Mouse (Mus musculus): ENCODE measurements around the gene Etnppl.

The Etnppl gene

GRCm38 (mm10) chr3:130617439-130617898 lies at the start of gene Etnppl:
Gene Etnppl, plus strand, starts transcription at chr3:130617448.
- DNase-seq (ENCODE audit: low read depth, low spot score) = no peak

- DNase-seq (ENCODE audit: low read depth, low spot score) = no peak
Observed at GRCm38 (mm10) chr3:130568331-130569095, 48.7 kb upstream of the Etnppl start.

- DNase-seq (ENCODE audit: low read depth, low spot score) = no peak
Observed at GRCm38 (mm10) chr3:130573243-130573642, 44.0 kb upstream of the Etnppl start.

- peak; percentile 47 for DNase-seq (ENCODE audit: low read depth, low spot score)
Observed at GRCm38 (mm10) chr3:130574652-130575051, 42.6 kb upstream of the Etnppl start.

- peak; percentile 33 for DNase-seq (ENCODE audit: low read depth, low spot score)
Observed at GRCm38 (mm10) chr3:130576683-130577082, 40.6 kb upstream of the Etnppl start.

- no peak for DNase-seq (ENCODE audit: low read depth, low spot score)
Observed at GRCm38 (mm10) chr3:130579501-130579900, 37.7 kb upstream of the Etnppl start.

- DNase-seq (ENCODE audit: low read depth, low spot score) = no peak
Observed at GRCm38 (mm10) chr3:130581577-130581976, 35.7 kb upstream of the Etnppl start.

GRCm38 (mm10) chr3:130582903-130583664 lies 34.2 kb upstream of the Etnppl start:
- no peak for DNase-seq (ENCODE audit: low read depth, low spot score)

GRCm38 (mm10) chr3:130584007-130584406 lies 33.2 kb upstream of the Etnppl start:
- DNase-seq (ENCODE audit: low read depth, low spot score) = no peak

GRCm38 (mm10) chr3:130595050-130595449 lies 22.2 kb upstream of the Etnppl start:
- no peak for DNase-seq (ENCODE audit: low read depth, low spot score)

GRCm38 (mm10) chr3:130601491-130601890 lies 15.8 kb upstream of the Etnppl start:
- DNase-seq (ENCODE audit: low read depth, low spot score) = no peak

GRCm38 (mm10) chr3:130607924-130608323 lies 9.3 kb upstream of the Etnppl start:
- DNase-seq (ENCODE audit: low read depth, low spot score) = no peak

GRCm38 (mm10) chr3:130614444-130614843 lies 2.8 kb upstream of the Etnppl start:
- no peak for DNase-seq (ENCODE audit: low read depth, low spot score)

GRCm38 (mm10) chr3:130615625-130616024 lies 1.6 kb upstream of the Etnppl start:
- DNase-seq (ENCODE audit: low read depth, low spot score) = no peak

GRCm38 (mm10) chr3:130620517-130621146 lies 3.4 kb downstream of the Etnppl start:
- no peak for DNase-seq (ENCODE audit: low read depth, low spot score)

- peak; percentile 13 for DNase-seq (ENCODE audit: low read depth, low spot score)
Observed at GRCm38 (mm10) chr3:130628358-130628757, 11.1 kb downstream of the Etnppl start.

- no peak for DNase-seq (ENCODE audit: low read depth, low spot score)
Observed at GRCm38 (mm10) chr3:130633859-130634258, 16.6 kb downstream of the Etnppl start.

- DNase-seq (ENCODE audit: low read depth, low spot score) = no peak
Observed at GRCm38 (mm10) chr3:130646110-130646810, 29.0 kb downstream of the Etnppl start.

GRCm38 (mm10) chr3:130649569-130649968 lies 32.3 kb downstream of the Etnppl start:
- no peak for DNase-seq (ENCODE audit: low read depth, low spot score)

- no peak for DNase-seq (ENCODE audit: low read depth, low spot score)
Observed at GRCm38 (mm10) chr3:130660619-130661018, 43.4 kb downstream of the Etnppl start.

GRCm38 (mm10) chr3:130662496-130662895 lies 45.2 kb downstream of the Etnppl start:
- no peak for DNase-seq (ENCODE audit: low read depth, low spot score)

GRCm38 (mm10) chr3:130671291-130671690 lies 54.0 kb downstream of the Etnppl start:
- DNase-seq (ENCODE audit: low read depth, low spot score) = no peak
